Mouse (Mus musculus): ENCODE measurements around the gene Nsg2.

DNA sequence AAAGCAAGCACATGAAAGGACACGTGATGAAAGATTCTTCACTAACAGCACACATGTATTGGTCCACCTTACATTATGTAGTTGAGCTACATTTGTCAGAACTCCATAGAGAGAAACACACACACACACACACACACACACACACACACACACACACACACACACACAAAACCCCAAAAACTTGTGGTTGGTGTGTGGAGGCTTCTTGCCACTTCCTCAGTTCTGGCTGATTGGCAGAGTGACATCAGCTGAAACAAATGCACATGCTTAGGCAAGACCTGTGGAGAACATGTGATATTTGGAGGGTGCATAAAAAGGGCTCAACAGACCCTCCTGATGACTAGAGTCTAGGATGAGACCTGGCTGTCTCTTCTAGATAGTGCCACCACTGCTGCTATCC is 36.3 kb upstream of the Nsg2 start:
- TF ChIP-seq POLR2A (IDR thresholded peaks at IDR 0.05; ENCODE audit: borderline replicate concordance, extremely low read depth, insufficient read depth, insufficient read length, poor library complexity, severe bottlenecking) = no peak
- no peak for TF ChIP-seq CTCF (IDR thresholded peaks at IDR 0.05; ENCODE audit: borderline replicate concordance, extremely low read depth, insufficient read depth, insufficient read length)
